Mouse (Mus musculus): ENCODE measurements at regions not wholly inside any gene's neighbourhood (a gene's known extent, or its start where the extent isn't known, plus 50 kb on each side); places are given as distances from the start of the nearest gene placed in this dataset.

GRCm38 (mm10) chr2:50462378-50462777, 165.8 kb upstream of the Mmadhc start:
- TF ChIP-seq CTCF (IDR thresholded peaks at IDR 0.05; ENCODE audit: insufficient read depth, low read depth, low read length) (no peak), POLR2A (IDR thresholded peaks at IDR 0.05; ENCODE audit: insufficient read depth, low read depth, low read length) (no peak)
